Mouse (Mus musculus) intestine, embryonic 16.5 days (tissue): Measurements from ENCODE around the gene Marco. TPM values are rescaled to one million over a fixed set of nuclear protein-coding genes. Genes with fewer than 3 reads are reported as not detected.

ENCODE experiments used
- ATAC-seq: fragments of 200-750 bp; cut with Nextera tagmentation; 2 replicates; pipeline ENCODE4 v1.8.0; 2017; ENCODE audit warnings: moderate TSS enrichment, moderate library complexity
- H3K27ac ChIP-seq: fragments of 300-500 bp; sonication (generic); 2 replicates; pipeline ENCODE4 v1.5.1; 2014; ENCODE audit warnings: mild to moderate bottlenecking, low read length
- H3K27me3 ChIP-seq: fragments of 300-500 bp; sonication (generic); replicated peaks from 2 replicates; pipeline ENCODE4 v1.6.1; 2014; ENCODE audit warnings: low read length, control low read depth, mixed read lengths; ENCODE audit not compliant: control insufficient read depth, insufficient read depth
- H3K36me3 ChIP-seq: fragments of 300-500 bp; sonication (generic); 2 replicates; pipeline ENCODE4 v1.6.1; 2014; ENCODE audit warnings: low read length, control low read depth; ENCODE audit not compliant: control insufficient read depth, insufficient read depth
- H3K4me1 ChIP-seq: fragments of 300-500 bp; sonication (generic); 2 replicates; pipeline ENCODE4 v1.6.1; 2014; ENCODE audit warnings: low read length, control low read depth, mixed read lengths; ENCODE audit not compliant: control insufficient read depth, insufficient read depth
- H3K4me2 ChIP-seq: fragments of 300-500 bp; sonication (generic); 2 replicates; pipeline ENCODE4 v1.6.1; 2014; ENCODE audit warnings: low read depth, low read length, control low read depth
- H3K4me3 ChIP-seq: fragments of 300-500 bp; sonication (generic); 2 replicates; pipeline ENCODE4 v1.5.1; 2014; ENCODE audit warnings: mild to moderate bottlenecking, low read length
- H3K9ac ChIP-seq: fragments of 300-500 bp; sonication (generic); 2 replicates; pipeline ENCODE4 v1.6.1; 2014; ENCODE audit warnings: low read depth, low read length
- H3K9me3 ChIP-seq: fragments of 300-500 bp; sonication (generic); 2 replicates; pipeline ENCODE4 v1.6.1; 2016; ENCODE audit warnings: low read length, control low read depth; ENCODE audit not compliant: control insufficient read depth
- WGBS: fragments of 180-500 bp; shearing (Covaris S2); extraction: QIAGEN DNeasy Blood & Tissue Kit; methylation state at CpG from one replicate; pipeline ENCODE4 v1.1.7; 2014; 5-methylcytosine and 5-hydroxymethylcytosine counted together
- polyA plus RNA-seq: library from polyadenylated mRNA; unstranded; fragments of >200 nt; fragmentation: Nextera tagmentation; extraction: Ambion mirVana; gene quantifications from 2 replicates; pipeline ENCODE4 v1.2.1, GENCODE M21; 2015

Gene Marco
- polyA plus RNA-seq, 1 experiment from 2014 or later: 0.56 TPM

GRCm38 (mm10) chr1:120451486-120452270, 53.1 kb downstream of the Marco start:
- Histone ChIP-seq H3K36me3 (no peaks in the 10 kb centered on the region), H3K4me2 (no peak overlapping the region), H3K4me3 (no peak overlapping the region), H3K9me3 (no peaks in the 10 kb centered on the region), H3K4me1 (no peaks in the 10 kb centered on the region), H3K9ac (no peak overlapping the region), H3K27ac (no peak overlapping the region), H3K27me3 (no peaks in the 10 kb centered on the region)
- no peak for ATAC-seq
- WGBS: 71% methylated on average over 9 of the region's 9 CpGs

GRCm38 (mm10) chr1:120449662-120450061, 55.2 kb downstream of the Marco start:
- Histone ChIP-seq H3K4me3 (no peak overlapping the region), H3K9me3 (no peaks in the 10 kb centered on the region), H3K36me3 (no peaks in the 10 kb centered on the region), H3K4me2 (no peak overlapping the region), H3K4me1 (no peaks in the 10 kb centered on the region), H3K27me3 (no peaks in the 10 kb centered on the region), H3K9ac (no peak overlapping the region), H3K27ac (no peak overlapping the region)
- 54% methylated on average over 2 of the region's 2 CpGs for WGBS
- ATAC-seq: no peak

- H3K27me3 ChIP-seq: no peaks in the 10 kb centered on the region
- H3K9me3 ChIP-seq: no peaks in the 10 kb centered on the region
- ATAC-seq: no peak
- no peaks in the 10 kb centered on the region for H3K36me3 ChIP-seq
- H3K4me3 ChIP-seq: no peak overlapping the region
- no peak overlapping the region for H3K27ac ChIP-seq
- H3K4me1 ChIP-seq: no peaks in the 10 kb centered on the region
- H3K4me2 ChIP-seq: no peak overlapping the region
- H3K9ac ChIP-seq: no peak overlapping the region
- WGBS: 67% methylated on average over 3 of the region's 3 CpGs
Observed at GRCm38 (mm10) chr1:120443228-120443639, 61.6 kb downstream of the Marco start.

- WGBS: 41% methylated on average over 2 of the region's 2 CpGs
- no peak overlapping the region for H3K9ac ChIP-seq
- H3K4me1 ChIP-seq: no peaks in the 10 kb centered on the region
- H3K4me3 ChIP-seq: no peak overlapping the region
- H3K36me3 ChIP-seq: no peaks in the 10 kb centered on the region
- H3K27me3 ChIP-seq: no peaks in the 10 kb centered on the region
- no peak overlapping the region for H3K27ac ChIP-seq
- no peak overlapping the region for H3K4me2 ChIP-seq
- ATAC-seq: no peak
- no peaks in the 10 kb centered on the region for H3K9me3 ChIP-seq
Observed at GRCm38 (mm10) chr1:120441587-120441986, 63.2 kb downstream of the Marco start.

GRCm38 (mm10) chr1:120435591-120435990, 69.2 kb downstream of the Marco start:
- H3K36me3 ChIP-seq: no peaks in the 10 kb centered on the region
- no peak overlapping the region for H3K4me2 ChIP-seq
- 0 out of 2 replicates have a peak, but pooled peaks cover 4% of the 10 kb centered on the region for H3K9me3 ChIP-seq
- no peaks in the 10 kb centered on the region for H3K4me1 ChIP-seq
- H3K9ac ChIP-seq: no peak overlapping the region
- WGBS: 91% methylated on average over 5 of the region's 5 CpGs
- H3K27ac ChIP-seq: no peak overlapping the region
- ATAC-seq: no peak
- no peaks in the 10 kb centered on the region for H3K27me3 ChIP-seq
- no peak overlapping the region for H3K4me3 ChIP-seq

- Histone ChIP-seq H3K9ac (no peak overlapping the region), H3K27me3 (no peaks in the 10 kb centered on the region), H3K36me3 (no peaks in the 10 kb centered on the region), H3K4me2 (no peak overlapping the region), H3K4me1 (no peaks in the 10 kb centered on the region), H3K27ac (no peak overlapping the region), H3K9me3 (no peaks in the 10 kb centered on the region), H3K4me3 (no peak overlapping the region)
- WGBS: 59% methylated on average over 5 of the region's 5 CpGs
- no peak for ATAC-seq
Observed at GRCm38 (mm10) chr1:120430171-120430570, 74.7 kb downstream of the Marco start.

GRCm38 (mm10) chr1:120425587-120425986, 79.2 kb downstream of the Marco start:
- Histone ChIP-seq H3K9me3 (no peaks in the 10 kb centered on the region), H3K27me3 (no peaks in the 10 kb centered on the region), H3K36me3 (no peaks in the 10 kb centered on the region), H3K27ac (no peak overlapping the region), H3K4me3 (no peak overlapping the region), H3K9ac (no peak overlapping the region), H3K4me1 (no peaks in the 10 kb centered on the region), H3K4me2 (no peak overlapping the region)
- WGBS: 56% methylated on average over 8 of the region's 8 CpGs
- ATAC-seq: no peak

Other genes with a start within 250 kb of the Marco start
- gene Steap3, start 232.3 kb downstream of the Marco start, polyA plus RNA-seq: 2.1 and 3.3 TPM in 2 replicates
- not detected in 2 replicates for gene C1ql2, start 164.4 kb downstream of the Marco start, polyA plus RNA-seq
- gene En1, start 97.4 kb upstream of the Marco start, polyA plus RNA-seq: not detected in 2 replicates